Mouse (Mus musculus) MEL (cell line): ENCODE data around the gene Ube2d3. TPM values are rescaled to one million over a fixed set of nuclear protein-coding genes. Genes with fewer than 3 reads are reported as not detected.

Source experiments
- DNase-seq: peaks from one replicate; pipeline ENCODE4 v3.0.0; 2011; ENCODE audit warnings: low read depth, low spot score
- H3K27ac ChIP-seq: 2 replicates; pipeline ENCODE4 v1.5.1; 2012; ENCODE audit warnings: low read depth, mild to moderate bottlenecking, control low read depth, low read length, moderate library complexity; ENCODE audit not compliant: control insufficient read depth
- H3K27me3 ChIP-seq, 2 experiments: fragments of 150-350 bp in 1 of 2; sonication (generic) in 1 of 2; 2 replicates each; pipeline ENCODE4 v1.6.1; 2012; ENCODE audit warnings: low read length in 2 of 2, mild to moderate bottlenecking in 2 of 2, improper control_type of control experiment in 1 of 2, moderate library complexity in 1 of 2; ENCODE audit not compliant: insufficient read depth in 2 of 2, control insufficient read depth in 1 of 2
- H3K36me3 ChIP-seq, 2 experiments: 2 replicates each; pipeline ENCODE4 v1.6.1; 2012 to 2014; ENCODE audit warnings: low read length in 2 of 2, improper control_type of control experiment in 1 of 2, inconsistent platforms in 1 of 2, mild to moderate bottlenecking in 1 of 2; ENCODE audit not compliant: insufficient read depth in 2 of 2, control insufficient read depth in 1 of 2
- H3K4me1 ChIP-seq, 2 experiments: fragments of 150-350 bp in 1 of 2; sonication (generic) in 1 of 2; 2 replicates each; pipeline ENCODE4 v1.6.1; 2012; ENCODE audit warnings: low read length in 2 of 2, improper control_type of control experiment in 1 of 2, mild to moderate bottlenecking in 1 of 2; ENCODE audit not compliant: insufficient read depth in 2 of 2, control insufficient read depth in 1 of 2
- H3K4me3 ChIP-seq, 2 experiments: fragments of 150-350 bp in 1 of 2; sonication (generic) in 1 of 2; 2 replicates each; pipeline ENCODE4 v1.5.1; 2012; ENCODE audit warnings: low read depth in 2 of 2, low read length in 2 of 2, mild to moderate bottlenecking in 2 of 2, moderate library complexity in 2 of 2, control low read depth in 1 of 2, improper control_type of control experiment in 1 of 2; ENCODE audit not compliant: control insufficient read depth in 1 of 2, insufficient read depth in 1 of 2
- H3K79me2 ChIP-seq: 2 replicates; pipeline ENCODE4 v1.6.1; 2012; ENCODE audit warnings: mild to moderate bottlenecking, low read length, moderate library complexity; ENCODE audit not compliant: control insufficient read depth, poor library complexity, insufficient read depth
- H3K9ac ChIP-seq: 2 replicates; pipeline ENCODE4 v1.6.1; 2012; ENCODE audit warnings: low read depth, mild to moderate bottlenecking, control low read depth, low read length, moderate library complexity; ENCODE audit not compliant: control insufficient read depth, poor library complexity, severe bottlenecking
- H3K9me3 ChIP-seq: fragments of 150-350 bp; sonication (generic); replicated peaks from 2 replicates; pipeline ENCODE4 v1.6.1; 2012; ENCODE audit warnings: mild to moderate bottlenecking, low read length, improper control_type of control experiment, moderate library complexity; ENCODE audit not compliant: insufficient read depth
- BHLHE40 ChIP-seq: IDR thresholded peaks from 2 replicates; pipeline ENCODE4 v1.6.1; 2012; ENCODE audit warnings: low read depth, mild to moderate bottlenecking, inconsistent platforms, low read length, improper control_type of control experiment, borderline replicate concordance
- CHD1 ChIP-seq: IDR thresholded peaks from 2 replicates; pipeline ENCODE4 v1.6.1; 2012; ENCODE audit warnings: low read depth, mild to moderate bottlenecking, inconsistent platforms, low read length, improper control_type of control experiment
- CTCF ChIP-seq, 3 experiments: IDR thresholded peaks in 2 of 3; conservative IDR thresholded peaks in 1 of 3; 2 replicates each; pipeline ENCODE4 v1.5.1; 2011 to 2012; ENCODE audit warnings: low read length in 3 of 3, low read depth in 2 of 3, mild to moderate bottlenecking in 2 of 3, improper control_type of control experiment in 1 of 3, inconsistent platforms in 1 of 3, mixed read lengths in 1 of 3, moderate library complexity in 1 of 3; ENCODE audit not compliant: control insufficient read depth in 1 of 3, insufficient read depth in 1 of 3, poor library complexity in 1 of 3, severe bottlenecking in 1 of 3
- E2F4 ChIP-seq: IDR thresholded peaks from 2 replicates; pipeline ENCODE4 v1.6.1; 2011; ENCODE audit warnings: low read depth, low read length, improper control_type of control experiment, borderline replicate concordance
- EP300 ChIP-seq, 2 experiments: IDR thresholded peaks; 2 replicates each; pipeline ENCODE4 v1.6.1; 2011; ENCODE audit warnings: improper control_type of control experiment in 2 of 2, low read length in 2 of 2, low read depth in 1 of 2, mild to moderate bottlenecking in 1 of 2
- ETS1 ChIP-seq: IDR thresholded peaks from 2 replicates; pipeline ENCODE4 v1.6.1; 2012; ENCODE audit warnings: low read depth, mild to moderate bottlenecking, inconsistent platforms, low read length, improper control_type of control experiment, moderate library complexity
- GATA1 ChIP-seq: IDR thresholded peaks from 2 replicates; pipeline ENCODE4 v1.6.1; 2011; ENCODE audit warnings: low read depth, low read length, improper control_type of control experiment
- HCFC1 ChIP-seq: IDR thresholded peaks from 2 replicates; pipeline ENCODE4 v1.6.1; 2012; ENCODE audit warnings: low read depth, mild to moderate bottlenecking, inconsistent platforms, low read length, improper control_type of control experiment, moderate library complexity
- MAX ChIP-seq: IDR thresholded peaks from 2 replicates; pipeline ENCODE4 v1.6.1; 2011; ENCODE audit warnings: low read length, improper control_type of control experiment
- MAZ ChIP-seq: IDR thresholded peaks from 2 replicates; pipeline ENCODE4 v1.6.1; 2012; ENCODE audit warnings: low read depth, mild to moderate bottlenecking, inconsistent platforms, low read length, improper control_type of control experiment
- MEF2A ChIP-seq: IDR thresholded peaks from 2 replicates; pipeline ENCODE4 v1.6.1; 2014; ENCODE audit warnings: low read depth, mild to moderate bottlenecking, inconsistent platforms, low read length, improper control_type of control experiment; ENCODE audit not compliant: poor library complexity, insufficient replicate concordance, severe bottlenecking; ENCODE audit errors: extremely low read depth
- MXI1 ChIP-seq: IDR thresholded peaks from 2 replicates; pipeline ENCODE4 v1.6.1; 2011; ENCODE audit warnings: mild to moderate bottlenecking, low read depth, low read length, improper control_type of control experiment
- MYB ChIP-seq: IDR thresholded peaks from 2 replicates; pipeline ENCODE4 v1.6.1; 2011; ENCODE audit warnings: mild to moderate bottlenecking, low read depth, low read length, improper control_type of control experiment
- MYC ChIP-seq: IDR thresholded peaks from 2 replicates; pipeline ENCODE4 v1.6.1; 2011; ENCODE audit warnings: low read depth, mild to moderate bottlenecking, low read length, improper control_type of control experiment, moderate library complexity
- NELFE ChIP-seq: IDR thresholded peaks from 2 replicates; pipeline ENCODE4 v1.6.1; 2011; ENCODE audit warnings: low read depth, low read length, improper control_type of control experiment
- NRF1 ChIP-seq: IDR thresholded peaks from 2 replicates; pipeline ENCODE4 v1.6.1; 2014; ENCODE audit warnings: low read depth, mild to moderate bottlenecking, inconsistent platforms, low read length, improper control_type of control experiment, moderate library complexity; ENCODE audit not compliant: poor library complexity, insufficient read depth, severe bottlenecking
- POLR2A ChIP-seq, 2 experiments: IDR thresholded peaks; 2 replicates each; pipeline ENCODE4 v1.6.1; 2011 to 2012; ENCODE audit warnings: low read length in 2 of 2, mild to moderate bottlenecking in 2 of 2, control low read depth in 1 of 2, improper control_type of control experiment in 1 of 2, low read depth in 1 of 2, moderate library complexity in 1 of 2; ENCODE audit not compliant: control insufficient read depth in 1 of 2, insufficient read depth in 1 of 2, poor library complexity in 1 of 2
- POLR2AphosphoS2 ChIP-seq: IDR thresholded peaks from 2 replicates; pipeline ENCODE4 v1.6.1; 2011; ENCODE audit warnings: low read length, improper control_type of control experiment
- POLR2AphosphoS5 ChIP-seq: IDR thresholded peaks from 2 replicates; pipeline ENCODE4 v1.6.1; 2012; ENCODE audit warnings: low read depth, borderline replicate concordance, mild to moderate bottlenecking, inconsistent platforms, low read length, moderate library complexity, mixed read lengths
- RAD21 ChIP-seq: IDR thresholded peaks from 2 replicates; pipeline ENCODE4 v1.6.1; 2011; ENCODE audit warnings: mild to moderate bottlenecking, low read depth, low read length, improper control_type of control experiment
- RCOR1 ChIP-seq: IDR thresholded peaks from 2 replicates; pipeline ENCODE4 v1.6.1; 2012; ENCODE audit warnings: low read depth, mild to moderate bottlenecking, inconsistent platforms, low read length, improper control_type of control experiment
- SIN3A ChIP-seq: IDR thresholded peaks from 2 replicates; pipeline ENCODE4 v1.6.1; 2012; ENCODE audit warnings: low read length, improper control_type of control experiment, inconsistent platforms
- SMC3 ChIP-seq: IDR thresholded peaks from 2 replicates; pipeline ENCODE4 v1.6.1; 2011; ENCODE audit warnings: low read depth, low read length, improper control_type of control experiment
- TAL1 ChIP-seq: IDR thresholded peaks from 2 replicates; pipeline ENCODE4 v1.6.1; 2012; ENCODE audit warnings: mild to moderate bottlenecking, inconsistent platforms, low read length, moderate library complexity, mixed read lengths
- TBP ChIP-seq: IDR thresholded peaks from 2 replicates; pipeline ENCODE4 v1.8.0; 2011; ENCODE audit warnings: low read depth, low read length, improper control_type of control experiment
- TCF12 ChIP-seq: IDR thresholded peaks from 2 replicates; pipeline ENCODE4 v1.6.1; 2014; ENCODE audit warnings: low read depth, mild to moderate bottlenecking, inconsistent platforms, low read length, improper control_type of control experiment, moderate library complexity
- UBTF ChIP-seq: IDR thresholded peaks from 2 replicates; pipeline ENCODE4 v1.6.1; 2012; ENCODE audit warnings: low read depth, mild to moderate bottlenecking, inconsistent platforms, low read length, improper control_type of control experiment, moderate library complexity, borderline replicate concordance; ENCODE audit not compliant: insufficient read depth
- USF1 ChIP-seq: IDR thresholded peaks from 2 replicates; pipeline ENCODE4 v1.6.1; 2014; ENCODE audit warnings: low read depth, mild to moderate bottlenecking, inconsistent platforms, low read length, improper control_type of control experiment, moderate library complexity
- ZC3H11A ChIP-seq: IDR thresholded peaks from 2 replicates; pipeline ENCODE4 v1.6.1; 2012; ENCODE audit warnings: low read depth, mild to moderate bottlenecking, inconsistent platforms, low read length, improper control_type of control experiment
- ZMIZ1 ChIP-seq: IDR thresholded peaks from 2 replicates; pipeline ENCODE4 v1.6.1; 2012; ENCODE audit warnings: low read depth, mild to moderate bottlenecking, inconsistent platforms, low read length, improper control_type of control experiment, moderate library complexity
- ZNF384 ChIP-seq: IDR thresholded peaks from 2 replicates; pipeline ENCODE4 v1.6.1; 2012; ENCODE audit warnings: low read depth, mild to moderate bottlenecking, inconsistent platforms, low read length, improper control_type of control experiment
- polyA plus RNA-seq, 2 experiments: library from polyadenylated mRNA; stranded (reverse) in 1 of 2; unstranded in 1 of 2; fragments of >175 nt in 1 of 2; fragments of >200 nt in 1 of 2; gene quantifications; 2 replicates each; pipeline versions ENCODE4 v1.2.1 to v1.2.4; 2012; ENCODE audit warnings: low replicate concordance in 2 of 2, low read depth in 1 of 2; ENCODE audit not compliant: insufficient read length in 2 of 2, insufficient read depth in 1 of 2, missing spikeins in 1 of 2
- total RNA-seq: library from RNA; depleted of rRNA; stranded (reverse); fragments of 300-350 nt; gene quantifications from 2 replicates; pipeline ENCODE4 v1.2.3, GENCODE M21; 2012

The Ube2d3 gene
- total and polyA plus RNA-seq, 3 experiments = 40.9 to 432 (median 340) TPM

- Histone ChIP-seq H3K36me3 (no peaks in the 10 kb centered on the region), H3K9ac (peak overlapping the region; percentile 4; the same call in 1 of the 2 replicates), H3K4me3 (no peak overlapping the region), H3K4me1 (peaks cover 0 to 5% of the 10 kb centered on the region in 2 experiments; a peak in 1 of 4 replicates), H3K9me3 (no peaks in the 10 kb centered on the region), H3K79me2 (no peaks in the 10 kb centered on the region), H3K27ac (no peak overlapping the region), H3K27me3 (no peaks in the 10 kb centered on the region)
- TF ChIP-seq E2F4 (no peak), MXI1 (no peak), TBP (0 out of 2 replicates have a peak, but pooled peaks have one; percentile 37), MYB (no peak), TAL1 (no peak), RCOR1 (peak; percentile 48; the same call in 1 of the 2 replicates), GATA1 (peak; percentile 56; the same call in 1 of the 2 replicates), CTCF (IDR thresholded peaks at IDR 0.05 in 2 of 3, conservative IDR thresholded peaks at IDR 0.05 in 1 of 3; ENCODE audit: control insufficient read depth in 1 of 3, insufficient read depth in 1 of 3, low read depth in 2 of 3, low read length in 3 of 3, poor library complexity in 1 of 3, severe bottlenecking in 1 of 3) (peak; percentile 81 to 97 (median 90)), ETS1 (peak; percentile 70), CHD1 (no peak), SIN3A (peak; percentile 62; the same call in 1 of the 2 replicates), NELFE (no peak), MAX (peak; percentile 72), POLR2A (IDR thresholded peaks at IDR 0.05; ENCODE audit: control insufficient read depth in 1 of 2, insufficient read depth in 1 of 2, low read depth in 1 of 2, low read length in 2 of 2, poor library complexity in 1 of 2) (no peak), NRF1 (no peak), BHLHE40 (peak; percentile 38; the same call in 1 of the 2 replicates), ZC3H11A (peak; percentile 75), UBTF (no peak), RAD21 (peak; percentile 80), MEF2A (no peak), MAZ (peak; percentile 60; the same call in 1 of the 2 replicates), ZMIZ1 (0 out of 2 replicates have a peak, but pooled peaks have one; percentile 27), EP300 (IDR thresholded peaks at IDR 0.05; ENCODE audit: low read depth in 1 of 2, low read length in 2 of 2) (peak; percentile 29 to 46; a peak in 3 of 4 replicates), USF1 (peak; percentile 76), TCF12 (peak; percentile 26; the same call in 1 of the 2 replicates), POLR2AphosphoS5 (no peak), ZNF384 (no peak), HCFC1 (0 out of 2 replicates have a peak, but pooled peaks have one; percentile 9), POLR2AphosphoS2 (no peak), MYC (peak; percentile 72), SMC3 (peak; percentile 95)
- DNase-seq = peak; percentile 92
Observed at GRCm38 (mm10) chr3:135402201-135402658, 35.7 kb upstream of the Ube2d3 start.
